Mouse (Mus musculus) neural tube, embryonic 10.5 days (tissue): Measurements from ENCODE around the gene Lrtm2.
A peak's percentile ranks its signal among the peaks of the same experiment; 100 is the strongest.
"Not testable (repeated sequence)": the region's sequence is repeated elsewhere in the genome, so short reads cannot be mapped to it uniquely, and the experiment has no call there.

Source experiments
- DNase-seq: peaks from one replicate; pipeline ENCODE4 v3.0.0-alpha.2; 2017; ENCODE audit warnings: low spot score; ENCODE audit errors: extremely low spot score

Gene Lrtm2

GRCm38 (mm10) chr6:119330506-119330905 lies at the start of gene Lrtm2:
Gene Lrtm2 (minus strand): TSS chr6:119330766.
- peak; percentile 47 for DNase-seq

- DNase-seq, result no peak
These were observed 48.1 kb upstream of the Lrtm2 start for GRCm38 (mm10) chr6:119378631-119379030.

GRCm38 (mm10) chr6:119377613-119378012 lies 47.0 kb upstream of the Lrtm2 start:
- DNase-seq, result no peak

- DNase-seq, result no peak
These were observed 44.5 kb upstream of the Lrtm2 start for GRCm38 (mm10) chr6:119375035-119375434.

- no peak for DNase-seq
These were observed 42.6 kb upstream of the Lrtm2 start for GRCm38 (mm10) chr6:119373000-119373705.

GRCm38 (mm10) chr6:119372237-119372636 lies 41.7 kb upstream of the Lrtm2 start:
- DNase-seq, result no peak

GRCm38 (mm10) chr6:119371624-119372023 lies 41.1 kb upstream of the Lrtm2 start:
- no peak for DNase-seq

GRCm38 (mm10) chr6:119367382-119367781 lies 36.8 kb upstream of the Lrtm2 start:
- no peak for DNase-seq

- DNase-seq, result not testable (repeated sequence)
These were observed 36.2 kb upstream of the Lrtm2 start for GRCm38 (mm10) chr6:119366800-119367199.

GRCm38 (mm10) chr6:119363593-119363992 lies 33.0 kb upstream of the Lrtm2 start:
- DNase-seq, result no peak

GRCm38 (mm10) chr6:119360925-119361702 lies 30.5 kb upstream of the Lrtm2 start:
- DNase-seq, result no peak

GRCm38 (mm10) chr6:119360250-119360649 lies 29.7 kb upstream of the Lrtm2 start:
- DNase-seq, result not testable (repeated sequence)

GRCm38 (mm10) chr6:119358020-119358571 lies 27.5 kb upstream of the Lrtm2 start:
- no peak for DNase-seq

- no peak for DNase-seq
These were observed 21.9 kb upstream of the Lrtm2 start for GRCm38 (mm10) chr6:119352501-119352900.

- DNase-seq, result no peak
These were observed 21.1 kb upstream of the Lrtm2 start for GRCm38 (mm10) chr6:119351656-119352055.

GRCm38 (mm10) chr6:119350703-119351198 lies 20.2 kb upstream of the Lrtm2 start:
- DNase-seq, result no peak

GRCm38 (mm10) chr6:119348234-119348633 lies 17.7 kb upstream of the Lrtm2 start:
- peak; percentile 90 for DNase-seq

GRCm38 (mm10) chr6:119347813-119348212 lies 17.2 kb upstream of the Lrtm2 start:
- DNase-seq, result no peak

GRCm38 (mm10) chr6:119346257-119346656 lies 15.7 kb upstream of the Lrtm2 start:
- no peak for DNase-seq

- DNase-seq, result no peak
These were observed 10.8 kb upstream of the Lrtm2 start for GRCm38 (mm10) chr6:119341409-119341808.

- DNase-seq, result no peak
These were observed 7.8 kb upstream of the Lrtm2 start for GRCm38 (mm10) chr6:119338121-119338912.
